Mouse (Mus musculus): Measurements from ENCODE around the gene Ghsr.

- TF ChIP-seq POLR2A (IDR thresholded peaks at IDR 0.05; ENCODE audit: borderline replicate concordance, low read depth, low read length) (no peak), CTCF (IDR thresholded peaks at IDR 0.05; ENCODE audit: low read depth, low read length) (no peak)
These were observed 40.4 kb upstream of the Ghsr start for GRCm38 (mm10) chr3:27330706-27331105.

Measured in bone marrow macrophage, adult 2 months (primary cell).